Mouse (Mus musculus) spleen, adult 10 weeks (tissue): ENCODE results near the gene Dmac2. TPM values are rescaled to one million over a fixed set of nuclear protein-coding genes. Genes with fewer than 3 reads are reported as not detected.

Experiments
- polyA plus RNA-seq: library from polyadenylated mRNA; stranded (reverse); fragments of 350-450 nt; fragmentation: Illumina TruSeq; extraction: RNeasy Lipid Tissue Mini Kit (QIAGEN cat#74804); gene quantifications from one replicate; pipeline ENCODE4 v1.2.3, GENCODE M21; 2015; ENCODE audit warnings: low replicate concordance; ENCODE audit not compliant: insufficient read depth

The Dmac2 gene
- polyA plus RNA-seq, result 121 TPM

GRCm38 (mm10) chr7:25618865-25619721 is at the start of gene Dmac2:
Dmac2 (plus strand) TSS chr7:25619414.

GRCm38 (mm10) chr7:25615706-25616011 is 3.6 kb upstream of the Dmac2 start, which contains the start of gene Erich4:
Erich4 (minus strand) TSS chr7:25615892.

GRCm38 (mm10) chr7:25626509-25627430 is 7.6 kb downstream of the Dmac2 start, which contains the start of gene B3gnt8:
B3gnt8 (plus strand) TSS chr7:25626654.

GRCm38 (mm10) chr7:25658657-25659472 is 39.7 kb downstream of the Dmac2 start, which contains the start of the genes Bckdha and Exosc5:
Bckdha (minus strand) TSS chr7:25658981.
Exosc5 (plus strand) TSS chr7:25659164.

GRCm38 (mm10) chr7:25674719-25675300 is 55.6 kb downstream of the Dmac2 start, which contains the start of gene Tmem91:
Tmem91 (minus strand) TSS chr7:25675166.

Other genes starting within 250 kb of the Dmac2 start
- not detected for gene Cnfn, start 249.7 kb upstream of the Dmac2 start, polyA plus RNA-seq
- gene Lipe, start 220.7 kb upstream of the Dmac2 start, polyA plus RNA-seq, result 9.6 TPM
- gene Cxcl17, start 206.5 kb upstream of the Dmac2 start, polyA plus RNA-seq, result not detected
- 51.9 TPM for gene Ceacam1, start 141.8 kb upstream of the Dmac2 start, polyA plus RNA-seq
- gene Ceacam2, start 79.6 kb upstream of the Dmac2 start, polyA plus RNA-seq, result 2.8 TPM
- gene Erich4, start 3.5 kb upstream of the Dmac2 start, polyA plus RNA-seq, result not detected
- 4.2 TPM for gene B3gnt8, start 7.2 kb downstream of the Dmac2 start, polyA plus RNA-seq
- 4.6 TPM for gene Bckdha, start 39.6 kb downstream of the Dmac2 start, polyA plus RNA-seq
- 15.9 TPM for gene Exosc5, start 39.8 kb downstream of the Dmac2 start, polyA plus RNA-seq
- gene Tmem91, start 55.8 kb downstream of the Dmac2 start, polyA plus RNA-seq, result 0.47 TPM
- 9.7 TPM for gene B9d2, start 61.4 kb downstream of the Dmac2 start, polyA plus RNA-seq
- gene Tgfb1, start 67.6 kb downstream of the Dmac2 start, polyA plus RNA-seq, result 91.7 TPM
- gene Ccdc97, start 99.7 kb downstream of the Dmac2 start, polyA plus RNA-seq, result 33.3 TPM
- 94.5 TPM for gene Hnrnpul1, start 135.3 kb downstream of the Dmac2 start, polyA plus RNA-seq
- 106 TPM for gene Axl, start 169.3 kb downstream of the Dmac2 start, polyA plus RNA-seq
- gene Cyp2s1, start 197.5 kb downstream of the Dmac2 start, polyA plus RNA-seq, result 2.3 TPM